Mouse (Mus musculus) spleen, postnatal 10 days (tissue): ENCODE data around the gene Pxdn.

Experiments used
- DNase-seq, 2 experiments: peaks; one replicate each; pipeline ENCODE4 v3.0.0; 2021 to 2022; ENCODE audit warnings: low spot score in 2 of 2

Pxdn gene

GRCm38 (mm10) chr12:29937308-29937707, at the start of gene Pxdn:
Gene Pxdn (plus strand): TSS chr12:29937608.
- no peak for DNase-seq

GRCm38 (mm10) chr12:29894669-29895068, 42.7 kb upstream of the Pxdn start:
- peak in 1 of 2 experiments; percentile 27 for DNase-seq

GRCm38 (mm10) chr12:29897533-29898085, 39.8 kb upstream of the Pxdn start:
- no peak for DNase-seq

GRCm38 (mm10) chr12:29904101-29904874, 33.1 kb upstream of the Pxdn start:
- no peak for DNase-seq

GRCm38 (mm10) chr12:29907056-29907455, 30.4 kb upstream of the Pxdn start:
- peak in 1 of 2 experiments; percentile 16 for DNase-seq

- DNase-seq, result no peak
Observed at GRCm38 (mm10) chr12:29916139-29916538, 21.3 kb upstream of the Pxdn start.

GRCm38 (mm10) chr12:29916807-29917206, 20.6 kb upstream of the Pxdn start:
- no peak for DNase-seq

GRCm38 (mm10) chr12:29920298-29920697, 17.1 kb upstream of the Pxdn start:
- DNase-seq, result no peak

GRCm38 (mm10) chr12:29921481-29921880, 15.9 kb upstream of the Pxdn start:
- DNase-seq, result no peak

GRCm38 (mm10) chr12:29926896-29927295, 10.5 kb upstream of the Pxdn start:
- peak in 1 of 2 experiments; percentile 26 for DNase-seq

GRCm38 (mm10) chr12:29930591-29930990, 6.8 kb upstream of the Pxdn start:
- DNase-seq, result no peak

- DNase-seq, result no peak
Observed at GRCm38 (mm10) chr12:29932951-29933350, 4.5 kb upstream of the Pxdn start.

- no peak for DNase-seq
Observed at GRCm38 (mm10) chr12:29933501-29933900, 3.9 kb upstream of the Pxdn start.

GRCm38 (mm10) chr12:29934120-29934581, 3.3 kb upstream of the Pxdn start:
- DNase-seq, result no peak

GRCm38 (mm10) chr12:29937851-29938375, 505 bp downstream of the Pxdn start:
- DNase-seq, result peak in 1 of 2 experiments; percentile 18

GRCm38 (mm10) chr12:29938376-29939041, 1.1 kb downstream of the Pxdn start:
- no peak for DNase-seq

GRCm38 (mm10) chr12:29939261-29939671, 1.9 kb downstream of the Pxdn start:
- no peak for DNase-seq

- no peak for DNase-seq
Observed at GRCm38 (mm10) chr12:29942435-29942834, 5.0 kb downstream of the Pxdn start.

- DNase-seq, result no peak
Observed at GRCm38 (mm10) chr12:29944650-29945049, 7.2 kb downstream of the Pxdn start.

- DNase-seq, result no peak
Observed at GRCm38 (mm10) chr12:29945182-29945743, 7.9 kb downstream of the Pxdn start.

- DNase-seq, result no peak
Observed at GRCm38 (mm10) chr12:29951043-29951442, 13.6 kb downstream of the Pxdn start.

- no peak for DNase-seq
Observed at GRCm38 (mm10) chr12:29951485-29951884, 14.1 kb downstream of the Pxdn start.
